Mouse (Mus musculus): ENCODE data around the gene Tceal3. TPM values are rescaled to one million over a fixed set of nuclear protein-coding genes. Genes with fewer than 3 reads are reported as not detected.
"Not testable (repeated sequence)": the region's sequence is repeated elsewhere in the genome, so short reads cannot be mapped to it uniquely, and the experiment has no call there.

Gene Tceal3
- 10.7 and 12.0 TPM in 2 replicates for polyA plus RNA-seq (2015; fragmentation: Nextera tagmentation; extraction: Ambion mirVana)

GRCm38 (mm10) chrX:136590199-136590896, at the start of gene Tceal3:
TSS of gene Tceal3 (plus strand) at chrX:136590842.
- Histone ChIP-seq H3K36me3 (no peaks in the 10 kb centered on the region), H3K27ac (no peak within 1 kb of the TSS), H3K4me1 (no peaks in the 10 kb centered on the region), H3K27me3 (no peaks in the 10 kb centered on the region), H3K4me2 (no peak within 1 kb of the TSS), H3K4me3 (no peak within 1 kb of the TSS), H3K9ac (no peak within 1 kb of the TSS), H3K9me3 (no peaks in the 10 kb centered on the region)
- WGBS, result 53% methylated on average over 12 of the region's 12 CpGs
- no peak for ATAC-seq (ENCODE audit: borderline replicate concordance, extremely low read depth, low FRiP score, low TSS enrichment)

DNA sequence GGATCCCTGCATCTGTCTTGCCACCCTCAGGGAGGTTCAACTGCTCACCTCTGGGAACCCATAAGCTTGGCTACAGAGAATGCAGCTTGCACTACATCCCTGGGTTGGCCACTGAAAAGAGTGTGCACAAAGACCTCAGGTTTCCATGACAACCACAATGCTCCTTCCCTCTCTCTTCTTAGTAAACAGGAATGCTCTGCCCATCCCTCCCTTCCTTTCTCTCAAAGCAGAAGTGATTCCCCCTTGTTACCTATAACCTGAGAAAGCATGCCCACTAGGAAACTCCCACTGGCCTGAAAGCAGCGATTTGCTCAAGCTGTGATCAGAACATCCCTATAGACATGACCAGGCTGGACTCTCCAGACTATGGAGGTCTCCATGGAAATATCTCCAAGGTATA, 46.7 kb upstream of the Tceal3 start, which contains the start of gene Kir3dl2:
Kir3dl2 (minus strand) TSS at position 101 of the 400 bp plus-strand sequence.
- H3K36me3 ChIP-seq; H3K4me1 ChIP-seq; H3K27ac ChIP-seq; H3K4me2 ChIP-seq; ATAC-seq (ENCODE audit: borderline replicate concordance, extremely low read depth, low FRiP score, low TSS enrichment); H3K4me3 ChIP-seq; H3K9ac ChIP-seq; H3K27me3 ChIP-seq; H3K9me3 ChIP-seq: not testable (repeated sequence)
- 65% methylated on average over 1 of the region's 1 CpGs for WGBS

DNA sequence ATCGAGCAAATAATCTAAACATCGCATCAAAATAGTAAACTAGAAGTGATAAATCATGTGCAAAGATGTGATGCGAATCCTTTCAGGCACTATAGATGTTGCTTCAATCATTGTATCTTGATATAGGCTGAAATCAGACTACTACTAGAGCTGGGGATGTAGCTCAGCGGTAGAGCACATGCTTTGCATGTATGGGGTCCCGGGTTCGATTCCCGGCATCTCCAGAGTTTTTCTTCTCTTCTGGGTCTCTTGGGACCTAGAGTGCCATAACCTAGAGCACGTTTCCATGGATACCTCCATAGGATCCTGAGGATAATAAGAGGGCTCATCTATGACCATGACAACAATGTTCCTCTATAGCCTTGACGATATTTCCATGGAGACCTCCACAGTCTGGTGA, 21.5 kb upstream of the Tceal3 start:
- H3K4me3 ChIP-seq; H3K4me2 ChIP-seq; H3K9me3 ChIP-seq; H3K36me3 ChIP-seq; ATAC-seq (ENCODE audit: borderline replicate concordance, extremely low read depth, low FRiP score, low TSS enrichment); H3K4me1 ChIP-seq; H3K9ac ChIP-seq; H3K27me3 ChIP-seq; H3K27ac ChIP-seq: not testable (repeated sequence)
- 92% methylated on average over 9 of the region's 9 CpGs for WGBS

DNA sequence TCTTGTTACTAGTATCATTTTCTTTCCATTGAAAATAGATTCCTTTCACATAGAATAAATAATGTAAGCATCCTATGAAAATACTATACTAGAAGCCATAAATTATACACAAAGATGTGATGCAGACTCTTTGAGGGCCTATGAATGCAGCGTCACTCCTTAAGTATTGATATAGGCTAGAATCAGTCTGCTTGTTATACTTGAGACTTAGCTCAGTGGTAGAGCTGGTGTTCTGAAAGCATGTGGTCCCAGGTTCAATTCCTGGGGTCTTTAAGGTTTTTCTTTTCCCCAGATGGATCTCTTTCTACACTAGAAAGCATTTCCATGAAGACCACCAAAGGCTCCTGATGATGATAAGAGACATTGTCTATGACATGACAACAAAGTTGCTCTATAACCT, 6.0 kb upstream of the Tceal3 start:
- no peak for ATAC-seq (ENCODE audit: borderline replicate concordance, extremely low read depth, low FRiP score, low TSS enrichment)
- Histone ChIP-seq H3K4me2 (no peak overlapping the region), H3K36me3 (no peaks in the 10 kb centered on the region), H3K27me3 (no peaks in the 10 kb centered on the region), H3K9ac (no peak overlapping the region), H3K4me3 (no peak overlapping the region), H3K27ac (no peak overlapping the region), H3K9me3 (no peaks in the 10 kb centered on the region), H3K4me1 (no peaks in the 10 kb centered on the region)
- WGBS, result 90% methylated on average over 1 of the region's 1 CpGs

- H3K27me3 ChIP-seq, result no peaks in the 10 kb centered on the region
- no peaks in the 10 kb centered on the region for H3K36me3 ChIP-seq
- H3K9ac ChIP-seq, result no peak overlapping the region
- no peak for ATAC-seq (ENCODE audit: borderline replicate concordance, extremely low read depth, low FRiP score, low TSS enrichment)
- no peak overlapping the region for H3K27ac ChIP-seq
- H3K4me1 ChIP-seq, result no peaks in the 10 kb centered on the region
- H3K9me3 ChIP-seq, result no peaks in the 10 kb centered on the region
- 24% methylated on average over 2 of the region's 2 CpGs for WGBS
- no peak overlapping the region for H3K4me2 ChIP-seq
- no peak overlapping the region for H3K4me3 ChIP-seq
Measured at GRCm38 (mm10) chrX:136590897-136591257, 235 bp downstream of the Tceal3 start.

DNA sequence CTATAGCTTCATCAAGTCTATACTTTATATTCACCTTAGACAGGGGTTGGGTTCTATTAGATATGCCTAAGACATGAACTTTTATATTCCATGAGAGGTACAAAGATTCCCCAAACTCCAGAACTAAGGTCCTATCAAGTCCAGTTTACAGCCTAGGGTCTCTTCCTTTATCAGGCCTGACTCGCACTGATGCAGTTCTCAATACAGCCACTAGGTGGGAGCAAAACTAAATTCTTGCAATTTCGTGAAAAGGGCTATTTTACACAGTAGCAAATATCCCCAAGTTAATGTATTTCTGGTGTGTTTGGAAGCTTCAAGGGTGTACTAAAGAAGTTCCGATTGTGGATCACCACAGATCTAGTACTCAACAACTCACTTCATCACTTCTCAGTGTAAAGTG, 8.8 kb downstream of the Tceal3 start:
- WGBS, result 11% methylated on average over 3 of the region's 3 CpGs
- no peak overlapping the region for H3K9ac ChIP-seq
- no peaks in the 10 kb centered on the region for H3K4me1 ChIP-seq
- no peaks in the 10 kb centered on the region for H3K36me3 ChIP-seq
- no peak for ATAC-seq (ENCODE audit: borderline replicate concordance, extremely low read depth, low FRiP score, low TSS enrichment)
- no peaks in the 10 kb centered on the region for H3K27me3 ChIP-seq
- H3K9me3 ChIP-seq, result no peaks in the 10 kb centered on the region
- H3K4me2 ChIP-seq, result no peak overlapping the region
- no peak overlapping the region for H3K4me3 ChIP-seq
- no peak overlapping the region for H3K27ac ChIP-seq

- no peaks in the 10 kb centered on the region for H3K4me1 ChIP-seq
- H3K27ac ChIP-seq, result no peak overlapping the region
- H3K27me3 ChIP-seq, result 0 out of 2 replicates have a peak, but pooled peaks cover 4% of the 10 kb centered on the region
- WGBS, result 83% methylated on average over 4 of the region's 4 CpGs
- no peak overlapping the region for H3K4me2 ChIP-seq
- H3K4me3 ChIP-seq, result no peak overlapping the region
- no peaks in the 10 kb centered on the region for H3K9me3 ChIP-seq
- H3K9ac ChIP-seq, result no peak overlapping the region
- ATAC-seq (ENCODE audit: borderline replicate concordance, extremely low read depth, low FRiP score, low TSS enrichment), result no peak
- no peaks in the 10 kb centered on the region for H3K36me3 ChIP-seq
Measured at GRCm38 (mm10) chrX:136606951-136607350, 16.3 kb downstream of the Tceal3 start.

DNA sequence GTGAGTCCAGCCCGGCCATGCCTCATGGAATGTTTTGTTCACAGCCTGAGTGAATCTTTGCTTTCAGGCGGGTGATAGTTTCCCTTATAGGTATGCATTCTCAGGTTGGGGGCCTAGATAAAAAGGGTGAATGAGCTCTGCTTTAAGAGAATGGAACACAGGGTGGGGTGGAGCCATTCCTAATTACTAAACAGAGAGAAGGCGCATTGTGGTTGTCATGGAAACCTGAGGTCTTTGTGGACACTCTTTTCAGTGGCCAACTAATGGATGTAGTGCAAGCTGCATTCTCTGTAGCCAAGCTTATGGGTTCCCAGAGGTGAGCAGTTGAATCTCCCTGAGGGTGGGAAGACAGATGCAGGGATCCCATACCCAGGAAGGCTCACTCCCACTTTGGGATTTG, 16.8 kb downstream of the Tceal3 start:
- 0 out of 2 replicates have a peak, but pooled peaks cover 4% of the 10 kb centered on the region for H3K27me3 ChIP-seq
- H3K9ac ChIP-seq, result no peak overlapping the region
- ATAC-seq (ENCODE audit: borderline replicate concordance, extremely low read depth, low FRiP score, low TSS enrichment), result no peak
- WGBS, result 66% methylated on average over 3 of the region's 3 CpGs
- H3K4me2 ChIP-seq, result no peak overlapping the region
- no peaks in the 10 kb centered on the region for H3K36me3 ChIP-seq
- no peaks in the 10 kb centered on the region for H3K4me1 ChIP-seq
- no peaks in the 10 kb centered on the region for H3K9me3 ChIP-seq
- H3K27ac ChIP-seq, result no peak overlapping the region
- H3K4me3 ChIP-seq, result no peak overlapping the region

DNA sequence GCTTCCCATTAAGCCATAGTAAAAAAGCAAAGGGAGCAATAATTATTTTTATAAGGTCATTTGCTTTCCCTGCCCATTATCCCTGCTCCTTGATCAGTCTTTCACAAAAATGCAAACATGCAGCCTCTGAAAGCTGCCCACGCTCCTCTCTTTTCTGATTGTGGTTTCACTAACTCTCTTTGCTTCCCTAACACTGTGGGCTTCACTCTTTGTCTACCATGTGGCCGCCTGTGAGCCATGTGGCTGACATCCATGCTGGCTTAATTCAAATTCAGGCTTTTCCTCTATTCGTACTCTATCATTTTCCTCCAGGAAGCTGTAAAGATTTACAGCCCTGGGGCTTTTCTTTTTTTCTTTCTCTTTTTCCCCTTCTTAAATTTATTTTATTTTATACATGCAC, 20.7 kb downstream of the Tceal3 start:
- no peaks in the 10 kb centered on the region for H3K4me1 ChIP-seq
- no peak overlapping the region for H3K9ac ChIP-seq
- no peak overlapping the region for H3K4me3 ChIP-seq
- H3K36me3 ChIP-seq, result no peaks in the 10 kb centered on the region
- WGBS, result 68% methylated on average over 3 of the region's 3 CpGs
- no peak for ATAC-seq (ENCODE audit: borderline replicate concordance, extremely low read depth, low FRiP score, low TSS enrichment)
- H3K27ac ChIP-seq, result no peak overlapping the region
- no peak overlapping the region for H3K4me2 ChIP-seq
- H3K9me3 ChIP-seq, result no peaks in the 10 kb centered on the region
- 0 out of 2 replicates have a peak, but pooled peaks cover 4% of the 10 kb centered on the region for H3K27me3 ChIP-seq

DNA sequence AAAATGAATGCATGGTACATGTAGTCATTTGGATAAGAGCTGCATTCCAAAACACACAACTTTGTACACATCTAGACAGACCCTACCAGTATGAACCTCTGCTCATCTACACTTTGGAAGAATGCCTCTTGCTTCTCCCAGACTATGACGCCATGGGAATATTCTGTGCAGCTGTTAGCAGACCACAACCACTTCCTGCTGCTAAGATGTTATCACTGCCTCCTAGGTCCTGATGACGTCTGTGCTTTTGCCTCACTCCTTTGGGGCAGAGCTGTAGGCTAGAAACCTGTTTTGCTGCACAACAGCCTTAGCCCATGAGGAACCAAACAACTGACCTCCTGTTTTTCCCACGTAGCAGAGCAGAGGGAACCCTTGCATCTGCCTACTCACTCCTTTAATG, 25.2 kb downstream of the Tceal3 start:
- not testable (repeated sequence) for ATAC-seq (ENCODE audit: borderline replicate concordance, extremely low read depth, low FRiP score, low TSS enrichment); H3K9ac ChIP-seq; H3K36me3 ChIP-seq; H3K27me3 ChIP-seq; H3K4me1 ChIP-seq; H3K9me3 ChIP-seq; H3K4me3 ChIP-seq; H3K27ac ChIP-seq; H3K4me2 ChIP-seq
- 45% methylated on average over 3 of the region's 3 CpGs for WGBS

DNA sequence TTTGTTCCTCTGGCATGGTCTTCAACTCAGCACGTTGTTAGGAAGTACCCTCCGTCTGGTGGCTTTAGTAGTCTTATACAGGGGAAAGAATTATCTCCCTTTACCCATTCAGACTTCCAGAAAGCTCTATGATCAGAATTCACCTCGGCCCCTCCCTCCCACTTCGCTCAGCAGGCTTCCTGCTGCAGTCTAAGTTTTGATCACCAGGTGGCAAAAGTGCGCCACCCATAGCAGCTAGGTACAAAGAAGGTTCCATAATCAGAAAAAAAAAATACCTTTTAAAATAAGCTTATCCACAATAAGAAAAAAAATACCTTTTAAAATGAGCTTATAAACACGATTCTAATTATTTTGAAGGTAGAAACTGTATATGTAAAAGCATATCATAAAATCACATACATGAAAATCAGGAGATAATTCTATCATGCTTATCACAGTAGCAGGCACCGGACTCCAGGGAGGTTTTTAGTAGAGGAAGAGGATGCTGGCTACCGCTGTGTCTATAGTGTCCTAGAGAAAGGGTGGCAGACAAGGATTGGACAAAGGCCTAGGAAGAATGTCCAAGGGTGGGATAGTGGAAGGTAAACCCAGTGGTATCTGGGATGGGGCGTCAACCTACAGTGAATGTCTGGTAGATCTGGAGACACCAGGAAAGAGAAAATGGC, 34.4 kb downstream of the Tceal3 start:
- Histone ChIP-seq H3K9ac (no peak overlapping the region), H3K4me2 (no peak overlapping the region), H3K27ac (no peak overlapping the region), H3K4me1 (no peaks in the 10 kb centered on the region), H3K9me3 (no peaks in the 10 kb centered on the region), H3K27me3 (no peaks in the 10 kb centered on the region), H3K36me3 (no peaks in the 10 kb centered on the region), H3K4me3 (no peak overlapping the region)
- WGBS, result 47% methylated on average over 9 of the region's 9 CpGs
- ATAC-seq (ENCODE audit: borderline replicate concordance, extremely low read depth, low FRiP score, low TSS enrichment), result no peak

- no peak for ATAC-seq (ENCODE audit: borderline replicate concordance, extremely low read depth, low FRiP score, low TSS enrichment)
- Histone ChIP-seq H3K27me3 (no peaks in the 10 kb centered on the region), H3K4me1 (no peaks in the 10 kb centered on the region), H3K4me2 (no peak overlapping the region), H3K36me3 (no peaks in the 10 kb centered on the region), H3K4me3 (no peak overlapping the region), H3K9me3 (no peaks in the 10 kb centered on the region), H3K9ac (no peak overlapping the region), H3K27ac (no peak overlapping the region)
- WGBS, result 47% methylated on average over 4 of the region's 4 CpGs
Measured at GRCm38 (mm10) chrX:136625959-136626358, 35.3 kb downstream of the Tceal3 start.

Measured in lung, embryonic 15.5 days (tissue).